Mouse (Mus musculus): ENCODE measurements around the gene Pglyrp4.
"Not testable (repeated sequence)": the region's sequence is repeated elsewhere in the genome, so short reads cannot be mapped to it uniquely, and the experiment has no call there.

Gene Pglyrp4

DNA sequence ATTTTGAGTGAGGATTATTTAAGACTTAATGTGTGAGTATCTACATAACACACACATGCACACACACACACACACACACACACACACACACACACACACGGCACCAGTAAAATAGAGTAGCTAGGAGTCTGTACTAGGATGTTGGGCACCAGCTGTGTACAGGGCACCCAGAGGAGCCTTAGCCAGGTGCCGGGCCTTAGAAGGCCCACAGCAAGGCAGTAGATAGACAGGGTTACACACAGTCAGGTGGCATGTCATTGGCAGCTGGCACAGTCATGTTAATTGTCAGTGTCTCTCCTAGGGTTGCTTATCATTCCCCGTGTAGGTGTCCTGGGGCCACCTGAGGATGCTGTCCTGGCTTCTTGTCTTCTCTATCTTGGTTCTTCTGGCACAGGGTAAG, at the start of gene Pglyrp4:
Pglyrp4 (plus strand) TSS at position 301 of the 400 bp plus-strand sequence.
- DNase-seq (ENCODE audit: low spot score): no peak

DNA sequence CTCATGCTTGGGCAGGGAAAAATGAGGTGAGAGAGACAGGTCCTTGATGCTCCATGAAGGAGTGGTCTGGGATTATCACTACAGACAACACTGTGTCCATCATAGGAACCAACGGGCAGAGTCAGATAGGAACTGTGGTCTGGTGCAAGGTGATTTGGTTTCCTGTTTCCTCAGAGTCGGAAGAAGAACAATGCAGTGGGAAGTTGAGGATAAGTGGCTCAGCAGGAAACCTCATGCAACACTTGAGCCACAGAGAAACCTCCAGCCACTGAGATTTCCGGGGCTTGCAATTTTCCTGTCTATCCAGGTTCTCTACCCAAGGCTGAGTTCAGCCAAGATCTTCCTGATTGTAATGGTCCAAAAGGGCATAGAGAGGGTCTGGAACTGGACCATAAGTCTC, 48.0 kb upstream of the Pglyrp4 start:
- no peak for DNase-seq (ENCODE audit: low spot score)

DNA sequence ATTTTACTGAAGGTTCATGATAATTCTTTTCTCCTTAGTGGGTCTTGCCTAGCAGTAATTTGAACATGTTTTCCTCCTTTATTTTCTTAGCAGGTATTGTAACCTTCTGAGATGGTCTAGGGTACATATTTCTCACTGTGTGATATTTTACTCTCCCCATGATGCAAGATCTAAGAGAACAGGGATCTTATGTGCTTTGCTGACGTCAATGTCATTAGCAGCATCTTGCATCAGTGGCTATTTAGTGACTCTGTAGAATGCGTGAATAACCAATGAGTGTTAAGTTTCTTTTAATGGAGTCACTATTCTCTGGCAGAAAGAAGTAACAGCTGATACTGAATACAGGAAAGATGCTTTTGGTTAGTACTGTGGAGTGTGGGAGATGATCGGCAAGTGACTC, 42.8 kb upstream of the Pglyrp4 start:
- DNase-seq (ENCODE audit: low spot score): no peak

DNA sequence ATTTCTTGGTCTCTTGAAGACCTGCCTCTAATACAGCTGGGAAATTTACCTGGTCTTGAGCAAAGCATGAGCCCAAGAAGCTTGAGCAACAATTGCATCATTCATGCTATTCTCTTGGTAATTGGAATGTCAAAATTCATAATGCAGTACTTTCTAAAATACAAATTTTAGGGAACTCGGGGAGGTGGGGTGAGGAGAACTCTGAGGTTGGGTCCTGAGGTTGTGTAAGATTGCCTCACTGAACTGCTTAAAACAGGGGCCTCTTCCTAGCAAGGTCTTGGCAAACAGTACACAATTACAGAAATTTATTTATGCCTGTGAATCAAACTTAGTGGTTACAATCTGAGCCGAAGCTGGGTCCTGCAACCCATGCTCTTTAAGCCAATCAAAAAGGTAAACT, 39.9 kb upstream of the Pglyrp4 start:
- DNase-seq (ENCODE audit: low spot score): no peak

DNA sequence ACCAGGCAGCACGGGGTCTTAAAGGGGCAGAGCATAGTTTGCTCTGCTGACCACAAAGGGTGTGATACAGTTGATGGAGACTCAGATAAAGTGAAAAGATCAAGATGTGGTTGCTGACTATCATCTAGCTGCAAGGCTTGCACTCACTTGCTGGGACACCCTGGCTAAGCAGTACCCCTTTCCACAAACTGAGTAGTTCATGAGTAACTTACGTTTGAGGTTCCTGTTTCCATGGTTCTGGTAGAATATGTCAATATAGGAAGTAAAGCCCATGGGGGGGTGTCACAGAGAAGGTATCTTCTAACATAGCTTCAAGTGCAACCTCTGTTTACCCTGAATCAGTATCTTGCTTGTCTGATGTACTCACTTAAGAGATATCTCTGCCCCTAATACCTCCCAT, 33.2 kb upstream of the Pglyrp4 start:
- DNase-seq (ENCODE audit: low spot score): no peak

DNA sequence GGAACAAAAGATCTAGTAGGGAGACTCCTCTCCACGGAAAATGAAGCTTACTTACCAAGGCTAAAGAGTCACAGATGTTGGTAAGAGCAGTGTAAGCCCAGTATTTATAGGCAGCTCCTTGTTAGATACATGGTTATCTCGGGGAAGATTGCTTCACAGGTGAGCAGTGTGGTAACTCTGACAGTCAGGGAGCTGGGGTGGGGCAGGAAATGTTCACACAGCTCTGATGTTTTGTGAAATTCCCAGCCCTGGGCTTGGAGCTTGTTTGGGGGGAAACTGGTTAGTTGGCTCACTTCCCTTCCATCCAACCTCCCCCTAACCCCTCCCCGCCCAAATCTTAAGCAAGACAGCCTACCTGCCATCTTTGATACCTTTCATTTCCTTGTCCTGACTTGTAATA, 31.1 kb upstream of the Pglyrp4 start, which contains the start of gene S100a9:
S100a9 (minus strand) TSS at position 109 of the 400 bp plus-strand sequence.
- no peak for DNase-seq (ENCODE audit: low spot score)

DNA sequence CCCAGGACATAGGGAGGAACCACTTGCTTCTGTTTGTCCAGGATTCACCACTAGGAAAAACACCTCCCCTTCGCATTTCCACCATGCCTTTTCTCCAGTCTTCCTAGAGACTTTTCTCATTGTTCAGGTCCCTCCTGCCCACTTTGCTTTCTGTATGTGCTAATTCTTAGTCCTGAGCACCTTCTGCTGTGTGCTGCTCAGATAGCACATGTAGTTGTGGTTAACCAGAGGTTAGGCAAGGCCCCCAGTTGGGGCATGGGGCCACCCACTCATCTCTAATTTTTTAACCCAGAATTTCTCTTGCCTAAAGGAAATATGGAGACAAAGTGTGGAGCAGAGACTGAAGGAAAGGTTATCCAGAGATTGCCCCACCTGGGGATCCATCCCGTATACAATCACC, 24.5 kb upstream of the Pglyrp4 start:
- DNase-seq (ENCODE audit: low spot score): no peak

DNA sequence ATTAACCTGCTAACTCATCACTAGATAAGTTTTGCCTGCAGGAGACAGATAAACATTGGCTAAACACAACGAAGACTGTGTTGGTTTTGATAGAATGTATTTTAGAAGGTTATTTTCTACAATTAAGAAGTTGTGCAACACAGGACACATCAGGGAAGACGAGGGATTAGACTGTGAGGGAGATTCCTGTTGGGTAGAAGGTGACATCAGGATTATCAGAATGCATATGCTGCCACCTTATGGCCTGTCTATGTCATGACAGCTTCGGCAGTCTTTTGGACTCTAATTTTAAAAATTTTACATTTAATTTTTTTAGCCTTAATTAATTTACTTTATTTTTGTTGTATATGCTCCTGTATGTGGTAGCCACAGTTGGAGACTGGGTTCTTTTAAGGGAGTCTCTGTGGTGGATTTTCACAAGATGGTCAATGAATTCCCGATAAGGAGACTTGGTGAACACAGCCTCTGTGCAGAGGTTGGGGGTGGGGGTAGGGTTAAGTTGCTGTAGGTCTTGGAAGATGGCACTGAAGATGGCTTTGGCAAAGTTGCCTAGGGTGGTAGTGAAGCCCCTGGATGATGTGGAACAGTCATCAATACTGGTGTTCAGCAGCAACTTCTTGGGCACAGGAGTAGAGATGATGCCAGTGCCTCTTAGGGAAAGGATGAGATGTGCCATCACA, 18.0 kb upstream of the Pglyrp4 start:
- DNase-seq (ENCODE audit: low spot score): peak; percentile 24

DNA sequence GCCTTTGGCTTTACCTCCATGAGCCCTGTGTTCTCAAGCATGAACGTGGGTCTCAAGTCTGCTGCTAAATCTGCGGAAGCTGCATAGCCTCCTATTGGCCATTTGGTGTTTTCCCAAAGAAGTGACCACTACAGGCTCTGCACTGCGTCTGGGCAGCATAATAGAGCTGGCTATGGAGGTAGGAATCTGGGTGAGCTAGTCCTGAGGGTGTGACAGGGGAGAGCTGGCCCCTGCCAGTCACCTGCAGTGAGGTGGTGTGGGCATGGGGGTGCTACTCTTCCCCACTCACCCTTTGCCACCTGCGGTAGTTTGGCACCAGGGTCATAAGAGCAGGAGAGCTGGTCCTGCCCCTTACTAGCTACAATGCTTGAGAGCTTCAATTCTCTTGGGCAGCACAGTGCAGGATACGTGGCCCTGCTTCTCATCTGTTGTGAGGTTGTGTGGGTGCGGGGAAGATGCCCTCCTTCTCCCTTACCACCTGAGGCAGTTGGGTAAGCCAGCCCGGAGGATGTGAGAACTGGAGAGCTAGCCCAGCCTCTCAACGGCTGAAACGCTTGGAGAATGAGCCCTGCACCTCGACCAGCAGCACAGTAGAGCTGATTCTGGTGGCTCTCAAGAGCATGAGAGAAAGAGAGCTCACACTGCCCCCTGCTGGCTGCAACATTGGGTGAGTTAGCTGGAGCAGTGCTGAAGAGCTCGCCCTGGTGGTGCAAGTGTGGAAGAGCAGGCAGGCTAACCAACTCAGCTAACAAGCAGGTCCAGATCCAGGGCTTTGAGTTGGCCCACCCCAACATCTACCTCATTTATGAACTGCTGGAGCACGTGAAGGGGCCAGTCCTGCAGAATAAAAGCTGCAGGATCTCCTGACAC, 16.9 kb upstream of the Pglyrp4 start:
- peak; percentile 83 for DNase-seq (ENCODE audit: low spot score)

DNA sequence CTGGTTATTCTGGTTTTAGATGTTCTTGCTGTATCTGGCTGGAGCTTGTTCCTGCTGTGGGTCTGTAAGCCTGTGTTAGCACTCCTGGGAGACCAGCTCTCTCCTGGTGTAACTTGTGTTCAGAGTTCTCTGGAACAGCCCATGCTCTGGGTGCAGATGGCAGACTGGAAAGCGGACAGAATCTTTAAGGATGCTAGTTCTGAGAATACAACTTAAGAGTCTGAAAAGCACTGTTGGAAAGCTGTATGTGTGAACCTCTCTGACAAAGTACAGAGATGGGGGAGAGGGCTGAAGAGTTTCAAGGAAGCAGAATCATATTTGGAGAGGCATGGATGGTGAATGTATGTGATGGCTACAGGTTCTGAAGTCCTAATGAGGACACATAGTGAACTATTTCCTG, 23.0 kb downstream of the Pglyrp4 start:
- no peak for DNase-seq (ENCODE audit: low spot score)

DNA sequence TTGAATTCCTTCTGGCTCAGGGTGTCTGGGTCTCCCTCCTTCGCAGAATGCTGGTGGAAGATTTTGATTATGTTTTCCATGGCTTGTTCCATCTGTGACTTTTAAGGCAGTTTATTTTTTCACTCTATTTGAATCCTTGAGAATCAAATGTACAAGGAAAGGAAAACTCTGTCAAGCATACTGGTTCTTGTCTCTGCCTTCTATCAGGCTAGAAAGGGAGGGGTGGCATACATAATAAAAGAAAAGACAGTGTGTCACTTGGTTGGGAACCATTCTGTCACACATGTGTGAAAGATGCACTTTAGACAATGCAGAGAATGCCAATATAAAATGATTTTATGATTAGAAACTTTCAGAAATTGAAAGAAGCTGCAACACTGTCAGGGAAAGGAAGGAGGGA, 51.1 kb downstream of the Pglyrp4 start, which contains the start of gene Gm5849:
Gm5849 (minus strand) TSS at position 101 of the 400 bp plus-strand sequence.
- DNase-seq (ENCODE audit: low spot score): not testable (repeated sequence)
